Mouse (Mus musculus) testis, adult 2 months (tissue): ENCODE data around the gene Sult4a1.

Experiments
- CTCF ChIP-seq: fragments of 200-500 bp; IDR thresholded peaks from 2 replicates; pipeline ENCODE4 v1.5.1; 2012; ENCODE audit warnings: low read depth, mild to moderate bottlenecking, inconsistent platforms, low read length, moderate library complexity; ENCODE audit not compliant: control insufficient read depth, insufficient read depth, insufficient replicate concordance
- POLR2A ChIP-seq: fragments of 200-500 bp; IDR thresholded peaks from 2 replicates; pipeline ENCODE4 v1.6.1; 2012; ENCODE audit warnings: low read depth, mild to moderate bottlenecking, inconsistent platforms, low read length, moderate library complexity; ENCODE audit not compliant: control insufficient read depth

- no peak for TF ChIP-seq CTCF
- no peak for TF ChIP-seq POLR2A
Measured at GRCm38 (mm10) chr15:84136473-84137415, 31.2 kb upstream of the Sult4a1 start.
